Mouse (Mus musculus) mature B cell (primary cell): ENCODE data around the gene Shroom3.

Source experiments
- in situ Hi-C: fragments of 300-500 bp; cut with MboI; formaldehyde crosslinking; loops from 2 replicates; pipeline ENCODE4 v1.14.3; 2019

Shroom3 gene

DNA sequence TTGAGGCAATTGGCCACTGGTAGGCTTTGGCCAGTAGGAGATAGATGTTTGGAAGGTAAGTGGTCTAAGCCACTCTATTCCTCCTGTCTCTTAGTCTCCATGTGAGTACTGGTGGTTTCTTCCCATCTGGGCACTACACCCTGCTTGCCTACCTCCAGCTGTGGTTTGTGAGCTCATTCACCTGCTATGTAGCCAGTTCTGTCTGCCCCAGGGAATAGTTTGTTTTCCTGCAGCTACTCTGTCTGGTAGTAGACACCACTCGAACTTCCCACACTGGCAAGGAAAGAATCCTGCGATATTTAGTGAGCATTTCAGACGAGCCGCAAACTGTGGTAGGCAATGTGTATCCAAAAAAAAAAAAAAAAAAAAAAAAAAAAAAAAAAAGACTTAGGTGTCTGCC lies 68.3 kb downstream of the Shroom3 start:
- in situ Hi-C loops, result no loop called here

DNA sequence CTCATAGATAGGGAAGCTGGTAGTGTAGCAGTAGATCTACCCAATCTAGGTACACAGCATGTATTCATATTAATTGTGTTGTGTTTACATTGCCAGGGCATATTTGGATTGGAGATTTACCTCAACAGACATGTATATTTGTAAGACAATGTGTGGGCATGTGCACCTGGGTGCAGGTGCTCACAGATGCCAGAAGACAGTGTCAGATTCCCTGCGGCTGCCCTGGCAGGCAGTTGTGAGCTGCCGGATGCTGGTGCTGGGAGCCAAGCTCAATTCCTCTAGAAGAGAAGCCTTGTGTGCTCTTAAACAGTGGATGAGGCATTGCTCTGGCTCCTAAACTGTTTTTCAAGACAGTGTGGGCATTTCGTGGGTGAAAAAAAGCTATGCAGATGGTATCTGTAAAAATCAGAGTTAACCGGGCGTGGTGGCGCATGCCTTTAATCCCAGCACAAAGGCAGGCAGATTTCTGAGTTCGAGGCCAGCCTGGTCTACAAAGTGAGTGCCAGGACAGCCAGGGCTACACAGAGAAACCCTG lies 72.1 kb downstream of the Shroom3 start:
- in situ Hi-C loops, result no loop called here

DNA sequence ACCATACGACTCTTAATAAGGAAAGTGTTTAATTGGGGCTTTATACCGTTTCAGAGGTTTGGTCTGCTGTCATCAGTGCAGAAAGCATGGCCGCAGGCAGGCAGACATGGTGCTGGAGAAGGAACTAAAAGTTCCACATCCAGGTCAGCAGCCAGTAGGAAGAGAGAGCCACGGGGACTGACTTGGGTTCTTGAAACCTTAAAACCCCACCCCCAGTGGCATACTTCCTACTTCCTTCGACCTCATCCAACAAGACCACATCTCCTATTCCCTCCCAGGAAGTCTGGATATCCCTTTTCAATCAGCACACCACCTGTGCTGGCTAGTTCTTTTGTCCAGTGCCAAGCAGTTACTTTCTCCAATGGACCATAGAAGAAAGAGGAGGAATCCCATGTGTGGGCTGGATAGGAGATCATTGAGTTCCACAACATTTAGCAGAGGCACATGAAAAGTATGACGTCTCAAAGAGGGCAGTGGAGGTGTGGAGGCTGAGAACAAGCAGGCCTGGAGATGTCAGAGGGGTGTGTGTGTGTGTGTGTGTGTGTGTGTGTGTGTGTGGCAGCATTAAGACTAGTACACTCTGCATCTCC lies 76.0 kb downstream of the Shroom3 start:
- in situ Hi-C loops, result no loop called here

DNA sequence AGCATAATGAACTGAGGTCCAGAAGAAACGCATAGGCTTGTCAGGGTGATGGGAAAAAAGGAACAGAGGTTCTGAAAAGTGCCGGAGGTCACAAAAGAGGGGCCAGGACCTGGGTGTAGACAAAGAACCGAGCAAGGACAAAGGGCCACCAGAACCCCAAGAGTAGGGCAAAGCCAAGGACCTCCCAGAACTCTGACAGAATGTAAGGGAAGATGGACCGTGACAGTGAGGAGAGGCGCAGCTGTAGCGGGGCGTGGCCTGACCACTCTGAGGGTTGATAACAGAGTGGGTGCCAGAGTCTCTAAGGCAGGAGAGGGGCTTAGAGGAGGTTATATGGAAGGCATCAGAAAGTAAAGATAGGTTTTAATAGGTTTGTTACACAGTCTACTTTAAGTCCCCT lies 77.3 kb downstream of the Shroom3 start:
- in situ Hi-C loops, result no loop called here

DNA sequence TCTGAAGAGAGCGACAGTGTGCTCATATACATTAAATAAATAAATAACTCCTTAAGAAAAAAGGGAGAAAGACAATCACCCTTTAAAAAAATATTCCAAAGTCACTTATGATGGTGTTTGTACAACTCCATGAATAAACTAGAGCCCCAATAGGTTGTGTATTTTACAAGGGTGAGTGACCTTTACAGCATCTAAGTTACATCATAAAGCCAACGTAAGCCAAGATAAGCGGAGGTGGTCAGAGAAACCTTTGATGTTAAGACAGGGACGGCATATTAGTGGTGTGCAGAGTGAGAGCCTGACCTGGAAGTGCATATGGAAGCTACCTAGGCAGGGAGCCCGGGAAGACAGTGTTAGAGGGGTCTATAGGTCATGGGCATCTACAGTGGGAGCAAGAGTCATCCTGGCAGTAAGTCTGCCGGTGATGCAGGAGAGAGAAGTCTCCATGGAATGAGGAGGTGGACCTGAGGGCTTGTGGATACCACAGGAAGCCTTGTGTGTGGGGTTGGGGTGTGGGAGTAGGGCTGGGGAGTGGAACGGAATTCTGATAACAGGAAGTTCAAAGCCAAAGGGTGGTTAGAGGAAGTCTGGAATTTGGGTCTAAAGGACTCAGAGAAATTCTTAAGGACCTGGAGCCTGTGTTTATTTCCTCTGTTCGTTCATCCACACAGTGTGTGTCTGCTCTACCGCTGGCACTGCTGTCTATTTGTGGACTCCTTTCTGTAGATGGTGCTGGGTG lies 78.5 kb downstream of the Shroom3 start:
- in situ Hi-C loops, result no loop called here

DNA sequence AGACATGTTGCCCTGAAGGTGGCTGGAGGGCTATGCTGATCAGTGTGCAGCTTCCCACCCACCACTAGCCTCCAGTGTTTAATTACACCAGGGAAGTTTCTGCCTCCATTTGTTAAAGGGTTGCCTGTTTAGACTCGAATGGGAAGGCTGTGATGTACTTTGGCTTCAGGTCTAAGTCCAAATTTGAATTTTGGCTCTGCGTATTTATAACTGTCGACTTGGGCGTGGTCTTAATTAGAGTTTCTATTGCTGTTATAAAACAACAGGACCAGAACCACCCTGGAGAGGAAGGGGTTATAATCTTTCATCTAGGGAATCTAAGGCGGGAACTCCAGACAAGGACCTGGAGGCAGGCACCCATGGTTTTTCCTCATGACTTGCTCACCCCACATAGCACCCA lies 79.2 kb downstream of the Shroom3 start:
- in situ Hi-C loops, result no loop called here

DNA sequence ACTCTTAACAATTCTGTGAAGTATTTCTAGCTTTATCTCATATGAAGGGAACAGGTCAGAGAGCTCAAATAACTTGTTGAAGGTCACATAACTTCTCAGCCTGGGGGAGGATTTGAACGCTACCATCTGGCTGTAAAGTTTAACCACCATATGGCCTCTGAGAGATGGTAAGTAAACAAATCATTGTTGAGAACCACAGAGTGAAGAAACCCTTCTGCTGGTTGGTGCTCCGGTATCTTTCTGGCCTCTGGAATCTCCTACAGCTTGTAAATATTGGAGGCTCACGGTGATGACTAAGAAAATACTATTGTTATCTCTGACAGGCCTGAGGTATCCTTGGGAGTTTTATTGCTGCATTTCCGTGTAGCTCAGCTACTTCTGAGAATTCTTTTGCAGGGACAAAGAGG lies 80.3 kb downstream of the Shroom3 start:
- in situ Hi-C loops, result no loop called here

DNA sequence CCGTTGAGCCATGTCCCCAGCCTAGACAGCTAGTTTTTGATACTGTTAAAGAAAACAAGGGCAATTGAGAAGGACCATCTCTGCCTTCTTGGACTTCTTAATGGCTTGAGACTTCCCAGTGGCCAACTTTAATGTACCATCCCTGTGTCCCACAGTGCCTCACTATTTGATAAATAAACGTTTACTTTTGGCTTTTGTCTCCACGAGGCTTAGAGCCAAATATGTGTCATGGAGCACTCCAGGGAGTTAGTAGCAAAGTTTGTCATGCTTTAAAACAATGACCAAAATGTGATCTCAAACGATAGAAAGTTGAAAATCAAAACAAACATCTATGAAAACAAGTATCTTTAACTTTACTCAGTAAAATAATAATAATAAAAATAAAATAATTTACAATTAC lies 83.1 kb downstream of the Shroom3 start:
- in situ Hi-C loops, result no loop called here

DNA sequence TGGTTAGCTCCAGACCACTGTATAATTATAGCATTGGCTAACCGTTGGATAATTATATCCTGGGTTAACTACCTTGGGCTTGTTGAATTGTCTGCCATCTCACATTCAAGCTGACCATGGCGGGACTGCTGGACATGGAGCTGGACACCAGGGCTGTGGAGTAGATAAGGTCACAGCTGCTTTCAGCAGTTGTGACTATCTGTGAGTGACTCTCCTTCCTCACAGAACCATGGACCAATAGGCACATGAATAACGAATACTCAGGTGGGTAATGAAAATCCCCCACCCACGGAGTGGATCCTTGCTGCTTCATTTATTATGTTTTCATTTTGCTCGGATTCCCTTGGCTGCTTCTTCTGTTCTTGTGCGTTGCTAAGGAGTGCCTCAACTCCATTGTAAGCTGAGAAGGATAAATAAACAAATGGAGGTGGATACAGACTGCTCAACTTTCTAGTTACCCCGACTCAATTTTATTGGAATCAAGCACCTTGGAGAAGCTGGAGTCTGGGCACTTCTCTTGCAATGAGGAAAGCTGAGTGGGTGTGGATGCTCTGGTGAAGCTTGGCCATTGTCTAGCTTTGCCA lies 84.1 kb downstream of the Shroom3 start:
- in situ Hi-C loops, result no loop called here

DNA sequence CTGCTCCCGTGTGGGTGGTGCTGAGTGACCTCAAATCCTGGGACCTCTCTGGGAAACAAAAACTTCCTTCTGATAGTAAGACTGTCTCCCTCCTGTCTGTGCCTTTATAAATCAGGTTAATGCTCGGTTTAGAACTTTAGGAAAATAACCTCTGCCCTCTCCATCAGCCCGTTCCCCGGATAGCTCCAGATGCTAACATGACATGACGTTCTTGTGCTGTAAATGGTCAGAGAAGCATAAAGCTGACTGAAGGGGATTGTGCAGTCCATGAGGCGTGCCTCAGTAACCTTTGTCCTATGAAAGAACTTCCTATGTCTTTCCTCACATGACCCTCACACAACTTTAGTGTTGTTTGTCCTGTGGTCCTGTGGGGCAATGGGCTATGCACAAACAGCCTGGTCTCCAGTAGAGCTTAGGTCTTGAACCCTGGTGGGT lies 84.6 kb downstream of the Shroom3 start:
- in situ Hi-C loops, result no loop called here

DNA sequence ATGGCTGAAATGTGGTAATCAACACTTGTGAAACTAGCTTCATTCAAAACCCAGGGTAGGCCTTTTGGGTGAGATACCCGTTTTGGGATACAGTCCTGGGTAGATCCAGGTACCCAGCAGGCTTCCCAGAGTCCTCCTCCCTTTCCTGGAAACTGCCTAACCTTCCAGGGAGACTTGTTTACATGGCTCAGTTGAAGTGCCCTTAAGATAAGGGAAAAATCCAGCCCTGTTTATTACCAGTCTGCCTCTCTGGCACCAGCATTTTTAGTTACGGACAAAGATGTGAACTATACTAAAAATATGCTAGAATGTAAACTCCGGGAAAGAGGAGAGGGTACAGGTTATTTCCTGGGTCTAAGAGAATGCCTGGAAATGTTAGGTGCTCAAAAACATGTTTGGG lies 90.6 kb downstream of the Shroom3 start:
- in situ Hi-C loops, result no loop called here

DNA sequence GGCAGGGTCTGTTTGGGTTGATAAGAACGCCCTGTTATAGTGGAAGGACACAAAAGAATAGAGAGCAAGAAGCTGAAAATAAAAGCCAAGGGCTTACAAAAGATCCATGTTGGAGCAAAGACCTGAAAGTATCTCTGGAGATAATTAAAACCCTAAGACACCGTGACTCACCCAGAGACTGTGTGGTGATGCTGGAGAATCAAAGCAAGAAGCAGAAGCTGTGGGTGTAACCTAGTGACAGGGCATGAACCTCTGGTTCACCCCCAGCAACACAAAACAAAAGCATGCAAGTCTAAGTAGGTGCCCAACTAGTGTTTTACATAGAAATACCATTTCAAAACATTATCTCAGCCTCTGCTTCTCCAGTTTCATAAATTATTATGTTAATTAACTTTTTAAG lies 91.2 kb downstream of the Shroom3 start:
- in situ Hi-C loops, result no loop called here

DNA sequence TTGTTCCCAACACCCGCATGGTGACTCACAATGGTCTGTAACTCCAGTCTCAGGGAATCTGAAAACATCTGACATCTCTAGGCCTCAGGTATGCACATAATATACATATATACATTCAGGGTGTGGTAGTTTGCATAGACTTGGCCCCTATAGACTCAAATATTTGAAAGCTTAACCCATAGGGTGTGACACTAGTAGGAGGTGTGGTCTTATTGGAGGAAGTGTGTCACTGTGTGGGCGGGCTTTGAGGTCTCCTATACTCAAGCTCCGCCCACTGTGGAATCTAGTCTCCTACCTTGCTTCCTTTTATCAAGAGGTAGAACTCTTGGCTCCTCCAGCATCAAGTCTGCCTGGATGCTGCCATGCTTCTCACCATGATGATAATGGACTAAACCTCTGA lies 91.7 kb downstream of the Shroom3 start:
- in situ Hi-C loops, result no loop called here

DNA sequence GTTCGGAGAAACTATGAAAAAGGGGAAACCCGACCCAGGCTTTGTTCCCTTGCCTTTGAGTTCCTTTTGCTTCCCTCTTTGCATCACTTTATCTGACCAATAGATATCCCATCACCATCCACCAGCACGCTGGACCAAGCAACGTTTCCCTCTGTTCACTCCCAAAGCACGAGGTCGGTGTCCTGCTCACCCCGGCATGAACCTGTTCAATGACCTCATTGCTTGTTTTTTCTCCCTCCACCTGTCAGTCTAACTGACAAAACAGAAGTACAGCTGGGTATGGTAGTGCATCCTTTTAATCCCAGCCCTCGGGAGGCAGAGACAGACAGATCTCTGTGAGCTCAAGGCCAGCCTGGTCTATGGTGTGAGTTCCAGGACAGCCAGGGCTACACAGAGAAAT lies 95.2 kb downstream of the Shroom3 start:
- in situ Hi-C loops, result no loop called here

DNA sequence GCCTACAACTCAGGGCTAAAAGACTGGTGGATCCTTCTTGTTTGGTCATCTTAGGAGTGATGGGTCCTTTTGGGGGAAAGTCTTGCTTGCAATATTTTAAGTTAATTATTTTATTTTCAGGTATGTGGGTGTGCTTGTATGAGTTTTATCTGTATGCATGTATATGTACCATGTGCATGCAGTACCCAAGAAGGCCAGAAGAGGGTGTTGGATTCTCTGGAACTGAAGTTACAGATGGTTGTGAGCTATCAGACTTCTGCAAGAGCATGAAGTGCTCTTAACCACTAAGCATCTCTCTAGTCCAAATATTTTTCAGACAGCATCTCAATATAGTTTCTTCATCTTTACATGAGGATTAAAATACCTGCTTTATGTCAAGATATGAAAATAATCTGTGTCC lies 97.8 kb downstream of the Shroom3 start:
- in situ Hi-C loops, result no loop called here

DNA sequence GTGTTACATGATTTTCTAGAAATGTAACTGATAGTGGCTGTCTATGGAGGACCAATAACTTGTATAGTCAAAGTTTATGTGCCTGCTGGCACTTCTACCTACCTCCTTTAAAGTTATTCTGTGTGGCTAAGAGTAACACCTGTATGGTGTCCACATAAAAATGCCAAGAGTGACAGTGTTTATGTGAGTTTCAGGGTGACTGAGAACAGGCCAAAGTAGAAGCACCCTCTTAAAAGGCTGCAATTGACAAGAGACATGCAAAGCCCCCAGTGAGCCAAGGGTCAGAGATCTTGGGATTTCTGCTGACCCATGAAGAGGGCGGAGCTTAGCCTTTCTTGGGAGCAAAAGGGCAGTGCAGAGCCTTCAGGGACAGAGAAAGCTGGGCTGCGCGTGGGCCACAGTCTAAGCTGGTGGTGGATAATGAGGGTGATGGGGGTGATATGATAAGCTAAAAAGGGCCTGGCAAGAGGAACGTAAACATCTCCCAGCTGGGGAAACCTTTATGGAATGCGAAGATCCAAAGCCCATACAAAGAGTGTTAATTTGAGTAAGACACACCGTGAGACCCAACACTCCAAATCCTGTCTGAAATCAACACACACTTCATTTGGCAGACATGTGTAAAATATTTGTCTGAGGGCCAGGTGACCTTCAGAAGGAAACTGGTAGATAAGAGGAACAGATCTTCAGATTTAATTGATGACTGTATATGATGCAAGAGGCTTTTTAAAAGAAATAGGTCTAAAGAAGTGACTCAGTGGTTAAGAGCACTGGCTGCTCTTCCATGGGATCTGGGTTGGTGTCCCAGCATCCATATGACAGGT lies 101.0 kb downstream of the Shroom3 start:
- in situ Hi-C loops, result no loop called here

DNA sequence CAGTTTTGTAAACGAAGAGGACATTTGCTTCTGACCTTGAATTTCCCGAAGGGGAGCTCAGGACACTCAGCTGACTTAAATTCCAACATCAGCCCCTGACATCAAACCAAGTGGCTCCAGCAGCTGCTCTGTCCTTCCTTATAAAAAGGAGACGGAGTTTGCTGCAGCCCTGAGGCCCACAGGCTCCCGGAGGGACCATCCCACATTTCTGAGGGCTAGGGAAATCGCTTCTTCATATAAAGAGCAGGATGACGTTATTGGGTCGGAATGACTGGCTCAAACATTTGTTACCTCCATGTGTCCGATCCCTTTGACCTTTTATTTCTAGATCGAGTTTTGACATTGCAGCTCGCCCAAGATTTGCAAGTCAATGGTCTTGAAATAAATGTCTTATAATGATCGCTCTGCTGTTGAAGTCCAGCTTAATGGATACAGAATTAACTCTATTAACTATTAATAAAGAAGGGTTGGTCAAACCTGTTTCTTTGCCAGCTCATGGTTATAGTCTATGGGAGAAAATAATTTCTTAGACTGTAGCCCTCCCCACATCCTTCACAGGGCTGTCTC lies 102.7 kb downstream of the Shroom3 start:
- in situ Hi-C loops, result no loop called here

DNA sequence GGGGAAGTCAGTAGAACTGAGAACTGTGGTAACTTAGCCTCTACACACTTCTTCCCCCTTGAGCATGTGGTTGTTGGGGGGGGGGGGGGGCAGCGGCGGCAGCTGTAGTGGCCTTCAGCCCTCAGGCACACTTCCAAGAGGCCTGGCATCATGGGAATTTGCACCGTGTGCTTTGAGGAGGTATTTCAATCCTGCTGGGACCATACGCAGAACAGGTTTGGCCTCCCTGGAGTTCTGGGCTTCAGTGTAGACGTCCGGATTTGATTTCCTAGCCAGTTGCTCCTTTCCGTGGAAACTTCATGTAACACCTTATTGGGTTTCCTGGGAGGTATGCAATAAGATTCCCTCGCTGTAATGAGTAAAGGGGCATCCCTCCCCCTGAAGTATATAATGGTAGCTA lies 105.8 kb downstream of the Shroom3 start:
- in situ Hi-C loops, result no loop called here

DNA sequence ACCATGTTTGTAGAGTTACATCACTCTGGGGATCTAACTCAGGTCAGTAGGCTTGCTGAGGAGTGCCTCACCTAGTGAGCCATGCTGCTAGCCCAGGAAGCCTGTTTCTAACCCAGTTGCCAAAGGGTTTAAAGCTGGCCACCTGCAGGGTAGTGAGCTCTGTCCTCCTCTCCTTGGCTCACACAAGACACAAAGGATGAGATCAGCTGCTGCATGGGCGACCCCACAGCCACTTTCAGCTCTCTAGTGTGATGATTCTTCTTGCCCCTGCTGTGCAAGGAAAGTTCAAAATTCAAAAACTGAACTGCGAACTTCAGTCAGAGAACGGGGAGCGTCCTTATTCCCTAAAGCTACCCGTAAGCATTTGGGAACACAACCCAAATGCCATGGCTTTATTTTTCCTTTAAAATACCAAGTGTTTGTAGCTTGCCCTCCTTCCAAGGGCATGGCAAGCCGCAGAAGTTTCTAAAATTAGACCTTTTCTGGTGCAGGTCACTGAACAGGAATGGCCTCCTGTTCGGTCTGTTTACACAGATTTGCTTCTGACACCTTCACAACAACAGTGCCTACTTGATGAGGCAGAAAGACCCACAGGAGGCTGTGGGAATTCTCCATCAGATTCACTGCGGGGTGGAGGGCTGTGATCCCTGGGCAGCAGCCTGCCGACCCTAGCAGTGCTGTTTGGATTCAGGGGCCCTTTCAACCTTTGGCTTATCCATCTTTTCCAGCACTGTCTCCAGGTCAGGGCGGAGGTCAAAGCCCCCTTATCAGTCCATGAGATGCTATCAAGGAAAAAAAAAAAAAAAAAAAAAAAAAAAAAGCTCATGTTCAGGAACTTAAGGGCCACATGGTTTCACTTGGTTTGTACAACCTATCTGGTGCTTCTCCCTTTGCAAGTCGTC lies 113.1 kb downstream of the Shroom3 start:
- in situ Hi-C loops, result no loop called here

DNA sequence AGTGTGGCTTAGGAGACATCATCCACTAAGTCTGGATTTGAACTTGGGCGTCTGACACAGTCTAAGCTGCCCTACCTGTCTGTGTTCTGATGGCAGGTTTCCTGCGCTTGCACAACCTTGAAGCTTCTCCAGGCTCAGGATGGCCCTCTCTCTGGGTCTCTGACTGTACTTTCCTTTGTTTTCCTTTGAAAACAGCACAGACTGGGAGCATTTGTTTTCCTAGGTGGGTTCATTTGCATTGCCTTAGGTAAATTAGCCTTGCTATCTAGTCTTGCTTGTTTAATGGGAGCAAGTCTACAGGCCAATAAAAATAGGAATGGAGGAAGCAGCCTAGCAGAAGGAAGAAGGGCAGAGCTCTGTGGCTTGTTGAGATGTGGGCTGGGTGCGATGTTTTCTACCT lies 114.7 kb downstream of the Shroom3 start:
- in situ Hi-C loops, result no loop called here

DNA sequence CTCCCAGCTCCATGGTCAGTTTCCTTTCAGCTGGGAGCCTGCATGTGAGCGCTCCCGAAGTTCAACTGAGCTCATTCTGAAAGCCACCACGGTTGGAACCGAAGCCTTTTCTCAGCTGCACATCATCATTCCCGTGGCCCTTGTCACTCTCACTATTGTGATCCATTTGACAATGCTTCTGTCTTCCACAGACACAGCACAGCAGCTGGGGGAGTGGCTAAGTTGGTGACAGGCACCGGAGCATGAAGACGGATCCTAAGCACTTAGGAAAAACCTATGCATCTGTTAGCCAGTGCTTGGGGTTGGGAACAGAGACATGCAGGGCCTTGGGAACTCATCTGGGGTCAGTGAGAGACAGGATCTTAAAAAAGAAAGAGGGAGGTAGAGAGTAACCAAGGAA lies 121.1 kb downstream of the Shroom3 start:
- in situ Hi-C loops, result no loop called here
